Mouse (Mus musculus) liver, adult 2 months (tissue): ENCODE data around the gene Cyp11a1.

Experiments
- CTCF ChIP-seq: fragments of 200-500 bp; IDR thresholded peaks from 2 replicates; pipeline ENCODE4 v1.5.1; 2011; ENCODE audit warnings: low read depth, low read length, control low read depth
- POLR2A ChIP-seq: fragments of 200-500 bp; IDR thresholded peaks from 2 replicates; pipeline ENCODE4 v1.6.1; 2011; ENCODE audit warnings: low read length, control low read depth; ENCODE audit not compliant: insufficient read depth; ENCODE audit errors: extremely low read depth

GRCm38 (mm10) chr9:58043496-58044017 is 37.3 kb downstream of the Cyp11a1 start:
- no peak for TF ChIP-seq POLR2A
- TF ChIP-seq CTCF, result no peak
